Mouse (Mus musculus) erythroblast, embryonic 14.5 days (primary cell): Measurements from ENCODE around the gene AY074887.

Experiments used
- GATA1 ChIP-seq: IDR thresholded peaks from 2 replicates; pipeline ENCODE4 v1.6.1; 2012; ENCODE audit warnings: low read length, inconsistent platforms, mixed read lengths
- TAL1 ChIP-seq: IDR thresholded peaks from 3 replicates; pipeline ENCODE4 v1.6.1; 2012; ENCODE audit warnings: low read length, inconsistent platforms, mixed read lengths

DNA sequence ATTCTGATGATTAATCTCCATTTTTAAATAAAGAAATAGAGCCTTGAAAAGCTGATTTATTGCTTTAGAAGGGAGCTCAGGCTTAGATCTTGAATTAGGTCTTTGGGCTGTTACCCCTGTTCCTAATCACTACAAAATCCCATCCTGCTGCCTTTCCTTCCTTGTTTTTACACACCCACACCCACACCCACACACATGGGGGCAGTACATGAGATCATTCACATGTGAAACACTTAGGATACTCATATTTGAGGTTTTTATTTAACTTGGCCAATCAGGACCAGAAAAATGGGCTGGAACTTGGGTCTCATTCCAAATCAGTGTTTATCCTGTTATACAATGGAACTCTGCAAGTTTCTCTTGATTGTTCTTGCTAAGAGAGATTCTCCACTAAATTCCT, 1.3 kb downstream of the AY074887 start:
- TF ChIP-seq TAL1 (no peak), GATA1 (no peak)
